8 mouse cellular contexts compared by ENCODE assay signal in genomic region chr16:25533206-25533580, GRCm38 (mm10).
DNase-seq lines count a peak whose midpoint lies in the region; ATAC-seq and TF ChIP-seq lines count a peak whose summit lies in the region.
"Had no signal": no experiment of that assay in that cellular context is flagged by ENCODE, and none has a peak within 500 bp of the region (broad histone marks: within the 10 kb centered on the region; RNA-seq: fewer than 3 reads in every experiment).

No protein-coding gene starts in this region.

- ATAC-seq in stomach, postnatal 0 days (ENCODE audit: low FRiP score, low TSS enrichment), result no peak
- no peak for ATAC-seq in neural tube, embryonic 15.5 days (ENCODE audit: low FRiP score)

- no peak overlapping the region for H3K4me2 ChIP-seq in stomach, postnatal 0 days (replicated peaks; ENCODE audit: low read depth)
- H3K4me2 ChIP-seq in neural tube, embryonic 15.5 days, result no peak overlapping the region
- H3K4me2 ChIP-seq: heart, embryonic 13.5 days had no signal

- no peaks in the 10 kb centered on the region for H3K9me3 ChIP-seq in stomach, postnatal 0 days (ENCODE audit: control insufficient read depth, low read length)
- no peaks in the 10 kb centered on the region for H3K9me3 ChIP-seq in neural tube, embryonic 15.5 days (replicated peaks)
- H3K9me3 ChIP-seq: heart, embryonic 13.5 days had no signal

- DNase-seq in left cerebral cortex, adult 2 months (ENCODE audit: extremely low spot score in 1 of 2, low spot score in 2 of 2), result peak in 1 of 2 experiments; percentile 31
- no peak for DNase-seq in left cerebral cortex, adult 9 months (ENCODE audit: low spot score in 2 of 2)
- peak; percentile 28 for DNase-seq in brain, adult 2 months (ENCODE audit: low read depth, low spot score)
- DNase-seq in gastrocnemius, adult 18-20 months (ENCODE audit: low spot score), result peak; percentile 88
- DNase-seq in left cerebral cortex, postnatal 4 days, result peak; percentile 93
- no peak for DNase-seq in stomach, postnatal 0 days (ENCODE audit: low spot score)

- H3K36me3 ChIP-seq in stomach, postnatal 0 days (ENCODE audit: control insufficient read depth, insufficient read depth, low read length), result no peaks in the 10 kb centered on the region
- H3K36me3 ChIP-seq in neural tube, embryonic 15.5 days, result no peaks in the 10 kb centered on the region
- H3K36me3 ChIP-seq: heart, embryonic 13.5 days had no signal

- no peaks in the 10 kb centered on the region for H3K4me1 ChIP-seq in stomach, postnatal 0 days (replicated peaks; ENCODE audit: control insufficient read depth, insufficient read depth)
- no peaks in the 10 kb centered on the region for H3K4me1 ChIP-seq in neural tube, embryonic 15.5 days
- H3K4me1 ChIP-seq: heart, embryonic 13.5 days had no signal

- H3K27ac ChIP-seq in left cerebral cortex, adult 2 months, result peak overlapping the region; percentile 44; the same call in 1 of the 2 replicates
- no peak overlapping the region for H3K27ac ChIP-seq in stomach, postnatal 0 days (replicated peaks)
- H3K27ac ChIP-seq in neural tube, embryonic 15.5 days (replicated peaks), result no peak overlapping the region
- H3K27ac ChIP-seq: heart, embryonic 13.5 days had no signal

- H3K4me3 ChIP-seq in left cerebral cortex, adult 2 months, result no peak overlapping the region
- H3K4me3 ChIP-seq in stomach, postnatal 0 days (ENCODE audit: low read depth, low read length), result no peak overlapping the region
- no peak overlapping the region for H3K4me3 ChIP-seq in neural tube, embryonic 15.5 days (replicated peaks)
- H3K4me3 ChIP-seq: heart, embryonic 13.5 days had no signal

- H3K9ac ChIP-seq in stomach, postnatal 0 days (ENCODE audit: low read length), result no peak overlapping the region
- H3K9ac ChIP-seq in neural tube, embryonic 15.5 days (replicated peaks), result no peak overlapping the region
- H3K9ac ChIP-seq: heart, embryonic 13.5 days had no signal

- no peak for TF ChIP-seq CTCF in left cerebral cortex, adult 2 months (IDR thresholded peaks at IDR 0.05)
- TF ChIP-seq CTCF in stomach, postnatal 0 days (IDR thresholded peaks at IDR 0.05; ENCODE audit: low read depth), result no peak

- no peaks in the 10 kb centered on the region for H3K27me3 ChIP-seq in stomach, postnatal 0 days (ENCODE audit: control insufficient read depth, insufficient read depth, low read length)
- no peaks in the 10 kb centered on the region for H3K27me3 ChIP-seq in neural tube, embryonic 15.5 days (replicated peaks)
- H3K27me3 ChIP-seq: heart, embryonic 13.5 days had no signal

- 57% methylated on average over 4 of the region's 4 CpGs for WGBS in stomach, postnatal 0 days
- 77% methylated on average over 4 of the region's 4 CpGs for WGBS in neural tube, embryonic 15.5 days

- intact Hi-C loops in left cerebral cortex, adult 2 months (cut with DNase I), result loop anchor here (1.0 to 5.0 kb wide), 2 partner anchors 68 to 156 kb away; no protein-coding TSS in a partner anchor
- intact Hi-C loops in left cerebral cortex, postnatal 4 days (cut with DNase I), result no loop called here

- TF ChIP-seq EP300 in stomach, postnatal 0 days (optimal IDR thresholded peaks at IDR 0.05), result no peak

Comparison
In these comparisons a context has a peak if more than half of its experiments do, and no peak if none do; other contexts are left out.
1. DNase-seq: peak in brain, adult 2 months (single experiment), gastrocnemius, adult 18-20 months (single experiment) and left cerebral cortex, postnatal 4 days (single experiment); none in left cerebral cortex, adult 9 months (0 of 2) and stomach, postnatal 0 days (single experiment).